In the genomic region with DNA sequence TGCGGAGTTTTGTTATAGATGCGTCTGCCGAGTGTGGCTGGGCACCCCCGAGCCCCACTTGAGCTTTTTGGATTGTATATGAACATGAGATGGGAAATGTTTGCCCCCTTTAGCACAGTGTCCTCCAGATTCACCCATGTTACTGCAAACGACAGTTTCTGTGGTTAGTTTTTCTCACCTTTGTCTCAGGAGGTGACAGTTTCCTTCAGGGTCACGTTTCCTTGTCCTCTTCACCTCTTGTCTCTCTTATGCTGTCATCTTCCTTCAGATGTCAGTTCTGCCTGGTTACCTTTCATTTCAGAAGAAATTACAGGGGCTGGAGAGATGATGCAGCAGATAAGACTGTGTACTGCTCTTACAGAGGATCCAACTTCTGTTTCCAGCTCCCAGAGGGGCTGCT, we compare ENCODE assay signal across 1 mouse cellular context.
TF ChIP-seq lines count a peak whose summit lies in the region.

No protein-coding gene starts in this region.

TF ChIP-seq in CH12.LX, 34 proteins besides CTCF, POLR2A, EP300 and RAD21 (continued from another document):
- TF ChIP-seq SMC3 (IDR thresholded peaks at IDR 0.05; ENCODE audit: low read depth, low read length) (no peak; the same call in 1 of the 2 replicates), ZC3H11A (IDR thresholded peaks at IDR 0.05; ENCODE audit: low read depth, low read length) (no peak), SIN3A (IDR thresholded peaks at IDR 0.05; ENCODE audit: low read length) (no peak), RCOR1 (conservative IDR thresholded peaks at IDR 0.05; ENCODE audit: low read depth, low read length) (no peak), UBTF (IDR thresholded peaks at IDR 0.05; ENCODE audit: low read depth, low read length) (no peak), POLR2AphosphoS2 (IDR thresholded peaks at IDR 0.05; ENCODE audit: low read depth, low read length) (no peak)
